Mouse (Mus musculus): Measurements from ENCODE around the gene Stpg4.
A peak's percentile ranks its signal among the peaks of the same experiment; 100 is the strongest.

The Stpg4 gene

GRCm38 (mm10) chr17:87378354-87379159 is 49.0 kb downstream of the Stpg4 start:
- DNase-seq (ENCODE audit: low spot score in 2 of 2), result peak; percentile 59 to 74

DNA sequence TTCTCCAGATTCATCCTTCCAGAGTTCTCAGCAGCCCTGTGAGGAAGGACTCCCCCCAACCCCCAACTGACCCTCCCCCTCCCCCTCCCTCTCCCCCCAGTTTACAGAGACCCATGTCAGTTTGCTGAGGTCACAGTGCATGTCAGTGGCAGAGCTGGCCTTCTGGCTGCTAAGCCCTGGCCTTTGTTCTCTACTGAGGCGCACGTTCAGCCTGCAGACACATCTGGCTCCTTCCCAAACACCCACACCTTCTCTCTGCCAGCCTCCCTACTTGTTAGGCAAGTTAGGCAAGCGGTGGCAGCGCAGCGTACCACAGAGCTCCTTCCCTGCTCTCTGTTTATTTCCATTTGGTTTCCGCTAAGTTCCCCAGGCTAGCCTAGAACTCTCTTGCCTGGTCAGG is 50.0 kb downstream of the Stpg4 start:
- no peak for DNase-seq (ENCODE audit: low spot score in 2 of 2)

DNA sequence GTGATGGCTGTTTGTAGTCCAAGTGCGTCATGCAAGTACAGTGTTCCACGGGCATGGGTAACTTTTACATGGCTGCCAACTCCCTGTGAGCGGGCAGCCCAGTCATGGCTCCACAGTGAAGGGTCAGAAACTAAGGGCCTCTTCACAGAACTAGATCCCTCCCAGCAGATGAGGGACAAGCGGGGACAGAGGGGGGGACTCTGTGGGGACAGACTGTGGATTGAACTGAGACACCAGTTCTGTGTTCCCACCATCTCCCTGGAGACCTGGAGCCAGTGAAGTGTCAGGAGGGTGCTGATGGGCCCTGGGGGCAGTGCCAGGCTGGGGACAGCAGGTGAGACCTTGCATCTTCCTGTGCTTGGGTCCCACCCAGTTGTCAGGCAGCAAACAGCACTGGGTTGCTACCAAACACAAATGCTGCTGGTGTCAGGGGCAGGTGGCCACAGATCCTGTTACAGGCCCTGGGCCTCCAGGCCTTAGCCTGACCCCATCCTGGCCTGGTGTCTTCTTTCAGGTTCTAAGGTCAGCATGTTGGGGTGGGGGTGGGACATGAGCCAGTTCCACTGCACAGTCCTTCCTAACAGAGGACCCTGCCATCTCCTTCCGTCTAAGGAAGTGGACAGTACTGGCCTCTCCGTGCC is 50.6 kb downstream of the Stpg4 start:
- no peak for DNase-seq (ENCODE audit: low spot score in 2 of 2)

- DNase-seq (ENCODE audit: low spot score in 2 of 2), result no peak
Observed at GRCm38 (mm10) chr17:87375941-87376511, 51.5 kb downstream of the Stpg4 start.

GRCm38 (mm10) chr17:87373327-87373726 is 54.2 kb downstream of the Stpg4 start:
- DNase-seq (ENCODE audit: low spot score in 2 of 2), result no peak

DNA sequence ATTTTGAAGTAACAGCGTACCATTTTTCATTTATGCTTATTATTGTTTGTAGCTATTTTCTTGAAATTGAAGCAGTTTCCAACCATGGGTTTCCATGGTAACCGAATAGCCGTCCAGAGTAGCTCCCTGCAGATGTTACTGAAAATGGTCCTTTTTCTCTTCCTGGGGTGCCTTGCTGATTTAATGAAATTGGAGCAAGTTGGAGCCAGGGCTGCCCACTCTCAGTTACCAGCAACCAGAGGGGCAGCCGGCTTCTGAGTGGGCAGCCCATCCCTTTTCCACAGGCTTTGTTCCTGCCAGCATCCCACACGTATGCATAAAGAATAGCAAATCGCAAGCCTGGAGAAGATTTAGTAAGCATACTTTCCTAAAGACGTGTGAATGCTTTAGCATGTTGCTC is 55.4 kb downstream of the Stpg4 start:
- no peak for DNase-seq (ENCODE audit: low spot score in 2 of 2)

DNA sequence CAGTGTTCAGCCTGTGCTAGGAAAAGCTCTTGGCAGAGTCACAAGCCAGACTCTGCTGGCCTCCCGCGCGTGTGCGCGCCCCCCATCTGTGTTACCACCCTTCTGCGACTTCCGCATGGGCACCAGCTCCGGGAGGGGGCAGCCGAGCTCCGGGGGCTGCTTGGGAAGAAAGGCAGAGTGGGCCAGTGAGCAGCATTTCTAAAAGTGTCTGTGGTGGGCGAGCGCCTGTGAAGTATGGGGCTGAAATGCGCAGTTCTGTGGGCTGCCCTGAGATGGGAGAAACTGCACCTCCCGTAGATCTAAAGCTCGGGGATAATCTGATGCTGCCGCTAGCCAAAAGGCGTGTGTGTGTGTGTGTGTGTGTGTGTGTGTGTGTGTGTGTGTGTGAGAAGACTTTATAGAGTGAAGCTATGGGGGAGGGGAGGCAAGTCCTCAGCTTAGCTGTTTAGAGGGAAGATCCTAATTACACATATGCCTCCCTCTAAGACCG is 58.2 kb downstream of the Stpg4 start:
- peak; percentile 71 to 82 for DNase-seq (ENCODE audit: low spot score in 2 of 2)

DNA sequence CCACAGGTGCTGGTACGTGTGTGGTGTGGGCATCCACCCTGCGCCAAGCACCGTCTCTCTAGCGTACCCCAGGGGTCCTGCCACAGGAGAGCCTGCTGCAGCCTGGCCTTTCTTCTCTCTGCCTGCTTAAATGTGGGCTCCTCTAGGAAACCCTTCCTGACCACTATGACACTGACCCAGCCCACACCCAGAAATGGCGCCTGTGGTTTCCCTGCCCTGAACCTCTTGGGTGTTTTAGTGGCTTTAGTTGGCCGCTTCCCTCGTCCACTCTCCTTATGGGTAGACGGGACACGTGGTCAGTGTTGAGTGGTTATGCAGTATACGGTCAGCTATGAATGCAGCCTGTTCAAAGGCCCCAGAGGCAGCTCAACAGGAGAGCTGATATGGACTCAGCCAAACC is 59.1 kb downstream of the Stpg4 start:
- DNase-seq (ENCODE audit: low spot score in 2 of 2), result no peak

GRCm38 (mm10) chr17:87367640-87368039 is 59.9 kb downstream of the Stpg4 start:
- peak; percentile 60 to 67 for DNase-seq (ENCODE audit: low spot score in 2 of 2)

DNA sequence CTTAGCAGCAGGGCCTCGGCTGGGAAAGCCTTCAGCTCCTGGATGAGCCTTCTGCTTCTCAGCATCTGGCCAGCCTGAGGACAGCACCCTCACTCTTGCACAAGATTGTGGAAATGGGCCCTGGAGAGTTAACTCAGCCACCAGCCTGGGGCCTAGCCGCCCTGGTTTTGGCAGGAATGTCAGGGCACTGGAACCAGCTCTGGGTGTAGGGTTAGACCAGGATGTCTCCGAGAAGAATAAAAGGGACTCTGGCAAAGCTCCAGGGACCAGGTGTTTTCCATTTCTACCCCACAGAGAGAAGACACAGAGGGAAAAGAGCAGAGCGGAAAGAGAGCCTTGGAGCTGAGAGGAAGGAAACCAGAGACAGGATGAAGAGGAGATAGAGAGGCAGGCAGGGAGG is 60.3 kb downstream of the Stpg4 start:
- no peak for DNase-seq (ENCODE audit: low spot score in 2 of 2)

DNA sequence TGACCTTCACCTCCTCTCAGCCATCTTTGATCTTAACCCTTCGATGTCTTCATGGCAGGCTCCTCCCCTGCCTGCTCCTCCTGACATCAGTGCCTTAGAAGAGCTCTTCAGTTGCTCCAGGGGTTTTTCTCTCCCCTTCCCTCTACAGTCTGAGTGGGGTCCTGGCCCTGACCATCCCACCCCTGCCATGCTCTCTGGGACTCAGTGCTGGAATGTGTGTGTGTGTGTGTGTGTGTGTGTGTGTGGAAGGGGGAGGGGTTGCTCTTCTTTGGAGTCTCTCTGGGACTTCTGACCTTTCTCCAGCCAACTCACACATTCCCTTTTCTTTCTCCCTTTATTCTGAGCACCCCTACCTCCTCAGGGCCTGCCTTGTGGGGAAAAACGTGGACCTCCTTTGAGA is 61.0 kb downstream of the Stpg4 start:
- DNase-seq (ENCODE audit: low spot score in 2 of 2), result no peak

DNA sequence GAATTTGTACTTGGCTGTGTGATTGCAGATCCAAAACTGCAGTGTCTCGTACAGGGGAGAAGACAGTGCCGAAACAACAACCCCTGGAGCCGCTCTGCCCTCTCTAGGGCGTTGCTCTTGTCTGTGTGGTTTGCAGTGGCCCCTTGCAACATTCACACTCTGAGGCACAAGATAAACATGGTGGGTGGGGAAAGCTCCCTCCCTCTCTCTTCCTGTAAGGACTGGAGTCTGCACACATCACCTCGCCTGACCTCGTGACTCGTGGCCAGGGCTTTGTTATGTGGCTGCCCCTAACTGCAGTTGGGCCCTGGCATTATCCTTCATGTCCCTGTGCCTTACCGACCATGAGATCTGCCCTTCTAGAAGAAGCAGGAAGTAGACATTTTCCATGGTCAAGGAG is 62.3 kb downstream of the Stpg4 start:
- DNase-seq (ENCODE audit: low spot score in 2 of 2), result no peak

- no peak for DNase-seq (ENCODE audit: low spot score in 2 of 2)
Observed at GRCm38 (mm10) chr17:87364108-87364507, 63.4 kb downstream of the Stpg4 start.

- no peak for DNase-seq (ENCODE audit: low spot score in 2 of 2)
Observed at GRCm38 (mm10) chr17:87361132-87361531, 66.4 kb downstream of the Stpg4 start.

GRCm38 (mm10) chr17:87357506-87357905 is 70.0 kb downstream of the Stpg4 start:
- no peak for DNase-seq (ENCODE audit: low spot score in 2 of 2)

DNA sequence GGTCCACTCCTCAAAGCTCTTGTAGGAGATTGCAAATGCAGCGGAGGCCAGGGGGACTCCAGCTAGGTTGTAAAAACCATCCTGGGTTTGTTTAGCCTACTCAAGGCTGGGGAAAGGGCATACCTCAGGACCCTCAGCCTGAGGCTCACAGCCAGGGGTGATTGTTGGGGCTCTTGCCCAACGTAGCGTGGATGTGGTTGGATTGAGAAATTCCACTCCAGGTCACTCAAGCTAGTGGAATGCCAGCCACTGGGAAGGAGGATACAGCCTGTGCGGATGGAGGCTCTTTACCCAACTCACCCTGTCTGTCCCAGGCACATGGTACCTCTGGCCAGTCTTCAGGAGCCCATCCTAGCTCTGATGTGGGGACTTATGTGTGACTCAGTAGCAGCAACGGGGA is 71.3 kb downstream of the Stpg4 start:
- no peak for DNase-seq (ENCODE audit: low spot score in 2 of 2)

- DNase-seq (ENCODE audit: low spot score in 2 of 2), result no peak
Observed at GRCm38 (mm10) chr17:87355456-87355855, 72.1 kb downstream of the Stpg4 start.

GRCm38 (mm10) chr17:87353745-87354320 is 73.7 kb downstream of the Stpg4 start:
- DNase-seq (ENCODE audit: low spot score in 2 of 2), result no peak

- DNase-seq (ENCODE audit: low spot score in 2 of 2), result no peak
Observed at GRCm38 (mm10) chr17:87352898-87353225, 74.7 kb downstream of the Stpg4 start.

DNA sequence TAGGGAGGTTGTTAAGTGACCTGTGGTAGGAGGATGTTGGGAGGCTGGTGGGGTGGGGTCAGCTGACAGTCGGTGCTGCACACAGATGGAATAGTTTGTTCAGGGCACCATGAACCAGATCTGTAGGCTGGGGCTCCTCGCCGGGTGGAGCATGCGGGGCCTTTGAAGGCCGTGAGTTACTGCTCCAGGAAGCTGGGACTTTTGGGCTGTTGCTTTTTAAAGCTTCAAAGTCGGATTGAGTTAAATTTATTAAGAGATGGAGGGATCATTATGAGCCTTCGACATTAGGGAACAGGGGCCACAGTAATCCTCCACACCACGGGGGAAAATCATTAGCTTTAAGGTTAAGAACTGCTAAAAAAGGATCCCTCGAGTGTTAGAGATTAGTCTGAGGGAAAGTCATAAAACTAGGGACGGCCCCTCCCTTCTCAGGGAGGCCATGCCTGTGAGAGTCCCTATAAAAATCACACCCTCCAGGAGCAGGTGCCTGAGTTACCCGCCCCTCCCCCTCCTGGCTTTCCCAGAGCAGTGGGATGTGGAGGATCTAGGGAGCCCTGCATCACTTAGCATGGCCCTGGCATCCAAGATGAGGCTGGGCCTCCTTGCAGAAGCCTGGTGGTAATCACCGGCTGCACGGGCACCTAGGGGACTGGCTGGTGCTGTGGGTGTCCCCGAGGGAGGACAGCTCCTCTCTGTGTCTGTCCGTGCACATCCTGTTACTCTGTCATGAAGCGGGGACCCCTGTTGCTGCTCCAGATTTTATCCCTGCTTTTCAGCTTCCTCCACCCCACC is 75.2 kb downstream of the Stpg4 start:
- no peak for DNase-seq (ENCODE audit: low spot score in 2 of 2)

GRCm38 (mm10) chr17:87351241-87352105 is 76.1 kb downstream of the Stpg4 start:
- no peak for DNase-seq (ENCODE audit: low spot score in 2 of 2)
